9 mouse cellular contexts compared by ENCODE assay signal in the genomic region with DNA sequence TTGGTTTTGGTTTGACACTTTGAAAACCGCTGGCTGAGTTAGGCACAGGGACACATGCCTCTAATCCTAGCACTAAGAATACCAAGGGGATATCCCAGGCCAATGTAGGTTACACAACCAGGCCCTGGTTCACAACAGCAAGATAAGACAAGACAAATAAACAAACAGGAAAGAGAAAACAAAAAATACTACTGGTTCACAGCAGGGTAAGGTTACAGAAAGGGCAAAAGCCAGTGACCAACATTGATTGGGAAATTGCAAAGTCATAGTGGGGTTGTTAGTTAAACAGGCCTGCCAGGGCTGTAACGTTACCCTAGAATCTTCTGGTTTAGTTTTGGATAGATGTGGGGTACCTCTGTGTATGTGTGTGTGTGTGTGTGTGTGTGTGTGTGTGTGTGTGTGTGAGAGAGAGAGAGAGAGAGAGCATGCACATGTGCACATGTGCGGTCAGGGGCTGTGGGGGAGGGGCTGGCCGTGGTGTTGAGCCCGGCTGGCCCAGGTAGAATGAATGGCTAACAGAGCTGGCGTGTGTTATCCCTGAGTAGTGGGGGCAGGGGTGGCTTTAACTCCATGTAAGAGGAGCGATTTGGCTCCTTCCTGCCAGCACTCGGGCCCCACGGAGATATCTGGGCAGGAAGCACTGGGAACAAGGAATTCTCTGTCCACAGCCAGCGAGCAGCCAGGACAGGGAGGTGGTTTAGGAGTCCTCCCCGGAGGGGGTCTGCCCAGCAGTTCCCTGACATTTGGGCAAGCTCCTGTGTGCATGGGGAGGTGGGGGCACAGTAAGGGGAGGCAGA. TPM values are rescaled to one million over a fixed set of nuclear protein-coding genes. Genes with fewer than 3 reads are reported as not detected.
DNase-seq lines count a peak whose midpoint lies in the region; ATAC-seq and TF ChIP-seq lines count a peak whose summit lies in the region.
"Had no signal": no experiment of that assay in that cellular context is flagged by ENCODE, and none has a peak within 500 bp of the region (broad histone marks: within the 10 kb centered on the region; RNA-seq: fewer than 3 reads in every experiment).

No protein-coding gene starts in this region.

- peak overlapping the region; percentile 18 to 27; a peak in 3 of 4 replicates for H3K4me3 ChIP-seq in ES-E14 (ENCODE audit: insufficient read depth in 1 of 2, low read depth in 1 of 2, low read length in 2 of 2, poor library complexity in 1 of 2, severe bottlenecking in 1 of 2)
- H3K4me3 ChIP-seq in heart, postnatal 0 days (ENCODE audit: low read depth, low read length): no peak overlapping the region
- 0 out of 2 replicates have a peak overlapping the region, but pooled peaks have one; percentile 14 for H3K4me3 ChIP-seq in limb, embryonic 10.5 days
- no peak overlapping the region for H3K4me3 ChIP-seq in left cerebral cortex, adult 2 months
- H3K4me3 ChIP-seq: midbrain, embryonic 15.5 days had no signal

- no peak for TF ChIP-seq CTCF in heart, postnatal 0 days (IDR thresholded peaks at IDR 0.05; ENCODE audit: low read depth)
- TF ChIP-seq CTCF in left cerebral cortex, adult 2 months (IDR thresholded peaks at IDR 0.05): no peak

- in situ Hi-C loops in ES-E14 (cut with MboI; ENCODE audit: low sequenced_read_pairs in 2 of 2, unreplicated experiment in 2 of 2): no loop called here

- no peak for TF ChIP-seq EP300 in heart, postnatal 0 days (IDR thresholded peaks at IDR 0.05; ENCODE audit: low read depth)

- H3K27ac ChIP-seq in ES-E14 (ENCODE audit: insufficient read depth, low read depth, low read length, poor library complexity, severe bottlenecking): peak overlapping the region; percentile 79
- H3K27ac ChIP-seq in heart, postnatal 0 days (ENCODE audit: low read depth): no peak overlapping the region
- peak overlapping the region; percentile 83 for H3K27ac ChIP-seq in limb, embryonic 10.5 days
- H3K27ac ChIP-seq in left cerebral cortex, adult 2 months: no peak overlapping the region
- H3K27ac ChIP-seq: midbrain, embryonic 15.5 days had no signal

- H3K9ac ChIP-seq in ES-E14 (ENCODE audit: insufficient read depth, low read depth, low read length, poor library complexity, severe bottlenecking): peak overlapping the region; percentile 64; the same call in 1 of the 2 replicates
- 0 out of 2 replicates have a peak overlapping the region, but pooled peaks have one; percentile 35 for H3K9ac ChIP-seq in heart, postnatal 0 days (replicated peaks; ENCODE audit: low read depth, low read length)
- H3K9ac ChIP-seq: midbrain, embryonic 15.5 days had no signal

- peak; percentile 52 for ATAC-seq in heart, postnatal 0 days (ENCODE audit: insufficient read depth, low read depth)
- ATAC-seq: midbrain, embryonic 15.5 days had no signal

- 21% methylated on average over 11 of the region's 11 CpGs for WGBS in heart, postnatal 0 days
- WGBS in limb, embryonic 10.5 days: 36% methylated on average over 11 of the region's 11 CpGs

- H3K27me3 ChIP-seq in heart, postnatal 0 days (ENCODE audit: control insufficient read depth, insufficient read depth, low read length): no peaks in the 10 kb centered on the region
- 0 out of 2 replicates have a peak, but pooled peaks cover 3% of the 10 kb centered on the region for H3K27me3 ChIP-seq in limb, embryonic 10.5 days (ENCODE audit: low read depth, poor library complexity, severe bottlenecking)
- H3K27me3 ChIP-seq: midbrain, embryonic 15.5 days had no signal

- H3K4me2 ChIP-seq in heart, postnatal 0 days (ENCODE audit: low read depth, low read length): peak overlapping the region; percentile 24; the same call in 1 of the 2 replicates
- H3K4me2 ChIP-seq: midbrain, embryonic 15.5 days had no signal

- peaks cover 21 to 52% of the 10 kb centered on the region in 2 experiments for H3K4me1 ChIP-seq in ES-E14 (ENCODE audit: control insufficient read depth in 2 of 2, insufficient read depth in 2 of 2, low read length in 2 of 2, poor library complexity in 1 of 2)
- peaks cover 9% of the 10 kb centered on the region; the same call in 1 of the 2 replicates for H3K4me1 ChIP-seq in heart, postnatal 0 days (ENCODE audit: control insufficient read depth, insufficient read depth)
- H3K4me1 ChIP-seq in limb, embryonic 10.5 days: peaks cover 41% of the 10 kb centered on the region

- H3K36me3 ChIP-seq in ES-E14 (ENCODE audit: control insufficient read depth, insufficient read depth, low read length, poor library complexity, severe bottlenecking): peaks cover 5% of the 10 kb centered on the region; the same call in 1 of the 2 replicates
- H3K36me3 ChIP-seq in heart, postnatal 0 days (replicated peaks; ENCODE audit: control insufficient read depth, insufficient read depth, low read length): no peaks in the 10 kb centered on the region
- no peaks in the 10 kb centered on the region for H3K36me3 ChIP-seq in limb, embryonic 10.5 days

- DNase-seq in 3134 (ENCODE audit: extremely low read depth, insufficient read length, low spot score) (peak; percentile 38), ES-E14 (ENCODE audit: low read depth, low spot score) (no peak)
- peak; percentile 43 for DNase-seq in heart, postnatal 0 days (ENCODE audit: low spot score)
- peak; percentile 72 for DNase-seq in limb, embryonic 10.5 days (ENCODE audit: low spot score)
- DNase-seq in layer of hippocampus, adult 8-10 months (ENCODE audit: low spot score in 2 of 2): no peak
- DNase-seq in urinary bladder, postnatal 10 days (ENCODE audit: low spot score): no peak
- DNase-seq in left cerebral cortex, adult 2 months (ENCODE audit: extremely low spot score in 1 of 2, low spot score in 2 of 2): no peak
- DNase-seq in adrenal gland, adult 18-20 months (ENCODE audit: low spot score in 2 of 2): no peak

- no peaks in the 10 kb centered on the region for H3K9me3 ChIP-seq in ES-E14 (ENCODE audit: control insufficient read depth, insufficient read depth, low read depth, low read length)
- H3K9me3 ChIP-seq in heart, postnatal 0 days (replicated peaks; ENCODE audit: control insufficient read depth, low read length): no peaks in the 10 kb centered on the region
- no peaks in the 10 kb centered on the region for H3K9me3 ChIP-seq in limb, embryonic 10.5 days (replicated peaks)
- H3K9me3 ChIP-seq: midbrain, embryonic 15.5 days had no signal

- intact Hi-C loops in left cerebral cortex, adult 2 months (cut with DNase I): no loop called here

TF ChIP-seq in ES-E14, 5 proteins besides CTCF, POLR2A, EP300 and RAD21:
- TF ChIP-seq CHD2 (IDR thresholded peaks at IDR 0.05; ENCODE audit: low read depth, low read length) (no peak), ZNF384 (IDR thresholded peaks at IDR 0.05; ENCODE audit: low read depth, low read length) (no peak), MAFK (IDR thresholded peaks at IDR 0.05; ENCODE audit: insufficient read depth, low read depth, low read length) (peak; percentile 30; the same call in 1 of the 2 replicates), HCFC1 (IDR thresholded peaks at IDR 0.05; ENCODE audit: borderline replicate concordance, insufficient read depth, low read length) (no peak)

RNA-seq across cellular contexts. Expression of gene Epb41l1, which starts 19.2 kb away (rescaled TPM):
- 20.5 and 27.3 TPM in 2 replicates for total RNA-seq in ES-E14 (2012; rRNA removed)
- 21.5 and 28.2 TPM in 2 replicates for total RNA-seq in heart, postnatal 0 days (2014; rRNA removed; ENCODE audit: low replicate concordance)
- polyA plus RNA-seq in heart, postnatal 0 days (2015; fragmentation: Nextera tagmentation; extraction: Ambion mirVana): 0.45 and 0.47 TPM in 2 replicates
- 0.46 and 1.1 TPM in 2 replicates for polyA plus RNA-seq in limb, embryonic 10.5 days (2016; fragmentation: Nextera tagmentation; extraction: Ambion mirVana)
- 100 to 1,000 TPM; 322 to 352 (median 336) TPM for total RNA-seq in layer of hippocampus, adult 8-10 months (2022)
- total RNA-seq in left cerebral cortex, adult 2 months (2021): 100 to 1,000 TPM; 376 to 385 TPM
- total RNA-seq in adrenal gland, adult 18-20 months (2021): 10 to 100 TPM; 67.0 to 75.9 TPM

Comparison
In these comparisons a context has a peak if more than half of its experiments do, and no peak if none do; other contexts are left out.
1. DNase-seq: peak in 3134 (single experiment), heart, postnatal 0 days (single experiment) and limb, embryonic 10.5 days (single experiment); none in ES-E14 (single experiment), layer of hippocampus, adult 8-10 months (0 of 2), urinary bladder, postnatal 10 days (single experiment), left cerebral cortex, adult 2 months (0 of 2) and adrenal gland, adult 18-20 months (0 of 2).
2. H3K27ac ChIP-seq: peak in ES-E14 (single experiment) and limb, embryonic 10.5 days (single experiment); none in heart, postnatal 0 days (single experiment) and left cerebral cortex, adult 2 months (single experiment).
3. H3K4me3 ChIP-seq: peak in ES-E14 (2 of 2) and limb, embryonic 10.5 days (single experiment); none in heart, postnatal 0 days (single experiment) and left cerebral cortex, adult 2 months (single experiment).
4. RNA of gene Epb41l1, which starts 19.2 kb away (total RNA-seq): 376 to 385 TPM in left cerebral cortex, adult 2 months and 322 to 352 TPM in layer of hippocampus, adult 8-10 months; 67.0 to 75.9 TPM in adrenal gland, adult 18-20 months, 21.5 to 28.2 TPM in heart, postnatal 0 days and 20.5 to 27.3 TPM in ES-E14; every median in the first group is over 4 times any median in the second.